Mouse (Mus musculus) embryonic facial prominence, embryonic 14.5 days (tissue): ENCODE data around the gene Fitm2. TPM values are rescaled to one million over a fixed set of nuclear protein-coding genes. Genes with fewer than 3 reads are reported as not detected.

Experiments used
- polyA plus RNA-seq: library from polyadenylated mRNA; unstranded; fragments of >200 nt; fragmentation: Nextera tagmentation; extraction: Ambion mirVana; gene quantifications from 2 replicates; pipeline ENCODE4 v1.2.1, GENCODE M21; 2014

Fitm2 gene
- polyA plus RNA-seq, 1 experiment from 2014 or later, result 11.3 TPM

Other genes starting within 250 kb of the Fitm2 start
- 3.5 and 4.1 TPM in 2 replicates for gene Jph2, start 74.6 kb downstream of the Fitm2 start, polyA plus RNA-seq
- 79.0 and 82.1 TPM in 2 replicates for gene Oser1, start 47.9 kb downstream of the Fitm2 start, polyA plus RNA-seq
- gene Gdap1l1, start 34.2 kb downstream of the Fitm2 start, polyA plus RNA-seq, result 6.2 and 6.9 TPM in 2 replicates
- 0.15 and 0.25 TPM in 2 replicates for gene R3hdml, start 19.7 kb upstream of the Fitm2 start, polyA plus RNA-seq
- not detected in 2 replicates for gene Hnf4a, start 34.2 kb upstream of the Fitm2 start, polyA plus RNA-seq
- 40.6 and 46.2 TPM in 2 replicates for gene Ttpal, start 129.7 kb upstream of the Fitm2 start, polyA plus RNA-seq
- gene Serinc3, start 172.5 kb upstream of the Fitm2 start, polyA plus RNA-seq, result 43.0 and 53.0 TPM in 2 replicates
- 153 and 165 TPM in 2 replicates for gene Pkig, start 185.8 kb upstream of the Fitm2 start, polyA plus RNA-seq